Mouse (Mus musculus) inflammation-experienced regulatory T-cells, adult 6 months (primary cell): ENCODE measurements around the gene Anks1b. TPM values are rescaled to one million over a fixed set of nuclear protein-coding genes. Genes with fewer than 3 reads are reported as not detected.

Experiments
- ATAC-seq: one replicate; pipeline ENCODE4 v1.8.0; 2017
- polyA plus RNA-seq, 3 experiments: library from polyadenylated mRNA; unstranded; fragments of 100-300 nt; shearing (Covaris generic); gene quantifications; one replicate each; pipeline ENCODE4 v1.2.1; 2017

Gene Anks1b
- polyA plus RNA-seq, 3 experiments from 2014 or later = 0.30 TPM; not detected in 2

- no peak for ATAC-seq
These were observed 1007.7 kb downstream of the Anks1b start for GRCm38 (mm10) chr10:90880854-90881560.

DNA sequence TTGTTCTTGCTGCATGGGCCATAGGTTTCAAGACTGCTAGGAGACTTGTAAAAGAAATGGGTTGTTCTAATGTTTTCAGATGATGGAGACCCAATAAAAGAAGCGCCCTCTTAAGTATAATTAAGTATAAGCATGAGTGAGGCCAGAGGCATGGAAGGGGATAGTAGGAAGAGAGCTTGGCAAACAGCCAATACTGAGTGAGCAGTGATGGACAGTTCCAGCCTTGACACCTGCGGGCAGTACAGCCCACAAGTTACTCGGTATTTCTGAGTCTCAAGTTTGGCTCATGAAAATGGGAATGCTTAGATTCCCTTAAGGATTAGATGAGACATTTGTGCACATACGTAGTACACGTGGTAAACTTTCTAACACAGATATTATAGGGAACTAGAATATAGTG lies 1016.3 kb downstream of the Anks1b start:
- no peak for ATAC-seq

DNA sequence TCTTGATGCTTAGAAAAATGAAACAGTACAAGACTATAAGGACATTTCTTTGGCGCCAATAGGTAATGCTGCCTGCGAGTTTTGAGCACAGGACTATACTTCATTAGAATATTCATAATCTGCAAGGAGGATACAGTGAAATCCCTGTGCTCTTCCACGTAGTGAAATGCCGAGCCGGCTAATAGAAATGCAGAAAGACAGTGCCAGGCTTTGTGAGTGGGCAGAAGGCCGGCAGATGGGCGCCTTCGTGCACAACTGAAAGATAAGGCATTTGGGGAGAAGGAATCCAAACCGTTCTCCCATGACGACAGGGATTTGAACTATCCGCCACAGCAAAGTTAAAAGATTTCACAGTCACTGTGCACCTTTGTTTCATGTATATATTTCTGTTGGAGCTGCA lies 1019.4 kb downstream of the Anks1b start:
- ATAC-seq = no peak

GRCm38 (mm10) chr10:90897894-90898293 lies 1024.6 kb downstream of the Anks1b start:
- ATAC-seq = no peak

GRCm38 (mm10) chr10:90904185-90904584 lies 1030.9 kb downstream of the Anks1b start:
- no peak for ATAC-seq

DNA sequence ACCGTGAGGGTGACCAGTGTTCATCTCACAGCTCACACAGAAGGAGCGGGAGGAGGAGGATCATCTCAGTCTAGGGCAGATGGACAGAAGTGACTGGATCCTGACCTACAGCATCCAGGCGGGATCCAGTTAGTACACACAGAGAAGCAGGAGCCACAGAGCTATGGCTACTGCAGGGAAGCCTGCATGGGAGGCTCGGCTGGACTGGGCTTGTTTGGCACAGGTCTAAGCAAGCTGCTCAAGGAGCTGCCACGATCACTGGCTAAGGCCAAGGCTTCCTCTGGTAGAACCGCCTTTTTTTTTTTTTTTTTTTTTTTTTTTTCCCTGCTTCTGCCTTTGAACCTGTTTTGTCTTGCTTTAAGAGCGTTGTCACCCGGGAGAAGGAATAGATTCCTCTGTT lies 1034.1 kb downstream of the Anks1b start:
- ATAC-seq = no peak

DNA sequence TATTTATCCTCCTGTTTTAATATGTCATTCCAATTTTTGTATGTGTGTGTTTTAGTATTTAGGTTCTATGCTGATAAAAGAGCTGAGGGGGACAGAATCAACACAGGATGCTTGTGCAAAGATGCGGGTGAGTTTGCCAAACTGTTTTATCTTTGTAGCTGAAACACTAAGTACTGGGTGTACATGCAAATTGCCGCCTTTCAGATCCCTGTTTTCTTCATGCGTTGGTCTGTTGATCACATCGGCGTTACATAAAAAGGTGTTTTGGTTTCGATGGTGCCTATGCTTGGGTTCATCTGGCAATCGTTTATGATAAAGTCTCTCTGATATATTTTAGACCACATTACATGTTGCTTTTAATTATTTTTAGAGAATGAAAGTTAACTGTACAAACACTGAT lies 1050.2 kb downstream of the Anks1b start:
- no peak for ATAC-seq

DNA sequence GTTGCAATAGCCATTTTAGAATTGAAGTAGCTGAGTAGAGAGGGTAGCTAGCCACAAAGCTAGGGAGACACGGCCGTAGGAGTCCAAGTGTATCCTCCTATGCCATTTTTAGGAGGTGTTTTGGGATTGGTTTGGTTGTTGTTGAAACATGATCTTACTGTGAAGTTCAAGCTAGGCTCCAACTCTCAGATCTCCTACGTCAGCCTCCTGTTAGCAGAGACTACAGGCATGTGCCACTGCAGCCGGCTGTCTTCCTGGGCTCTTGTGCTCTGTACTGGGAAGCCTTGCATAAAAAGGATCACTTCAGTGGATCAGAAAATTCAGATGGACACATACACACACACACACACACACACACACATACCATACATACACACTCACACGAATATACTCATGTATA lies 1059.8 kb downstream of the Anks1b start:
- no peak for ATAC-seq

DNA sequence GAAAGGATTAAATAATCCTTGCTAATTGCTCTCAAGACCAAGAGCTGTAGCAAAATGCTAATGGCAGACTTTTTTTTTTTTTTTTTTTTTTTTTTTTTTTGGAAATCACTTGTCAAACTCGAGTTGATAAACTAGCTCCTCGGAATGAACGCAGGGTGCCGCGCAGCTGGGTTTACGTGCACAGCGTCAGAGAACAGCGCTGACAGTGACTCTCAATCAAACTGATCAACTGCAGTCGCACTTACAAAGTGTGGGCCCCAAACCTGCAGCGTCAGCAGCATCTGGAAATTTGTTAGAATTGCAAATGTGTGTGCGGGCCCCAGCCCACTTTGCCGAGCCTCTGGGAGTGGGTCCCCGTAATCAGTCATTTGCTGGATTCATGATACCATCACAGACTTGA lies 1061.4 kb downstream of the Anks1b start:
- no peak for ATAC-seq

- no peak for ATAC-seq
These were observed 1064.6 kb downstream of the Anks1b start for GRCm38 (mm10) chr10:90937721-90938460.

GRCm38 (mm10) chr10:90940521-90941520 lies 1067.5 kb downstream of the Anks1b start:
- no peak for ATAC-seq

- ATAC-seq = no peak
These were observed 1068.8 kb downstream of the Anks1b start for GRCm38 (mm10) chr10:90942001-90942700.

DNA sequence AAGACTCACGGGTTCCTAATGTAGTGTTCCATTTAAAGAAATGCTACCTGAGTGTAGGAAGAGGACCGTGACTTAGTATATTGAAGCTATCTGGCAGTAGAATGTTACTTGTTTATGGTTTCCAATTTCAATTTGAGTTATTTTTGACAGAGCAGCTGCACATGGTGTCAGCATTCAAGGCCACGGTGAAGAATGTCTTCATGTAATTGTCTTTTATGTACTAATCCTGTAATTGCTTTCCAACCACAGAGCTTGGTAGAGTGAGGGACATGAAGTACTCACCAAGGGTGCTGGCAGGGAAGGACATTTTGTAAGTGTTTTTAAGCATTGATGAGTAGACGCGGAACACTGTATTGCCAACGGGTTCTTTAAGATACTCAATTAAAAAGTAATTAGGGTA lies 1073.7 kb downstream of the Anks1b start:
- no peak for ATAC-seq

- no peak for ATAC-seq
These were observed 1074.5 kb downstream of the Anks1b start for GRCm38 (mm10) chr10:90947608-90948373.

- no peak for ATAC-seq
These were observed 1079.9 kb downstream of the Anks1b start for GRCm38 (mm10) chr10:90953103-90953709.

- ATAC-seq = no peak
These were observed 1080.5 kb downstream of the Anks1b start for GRCm38 (mm10) chr10:90953821-90954220.

- no peak for ATAC-seq
These were observed 1087.1 kb downstream of the Anks1b start for GRCm38 (mm10) chr10:90960374-90960773.

DNA sequence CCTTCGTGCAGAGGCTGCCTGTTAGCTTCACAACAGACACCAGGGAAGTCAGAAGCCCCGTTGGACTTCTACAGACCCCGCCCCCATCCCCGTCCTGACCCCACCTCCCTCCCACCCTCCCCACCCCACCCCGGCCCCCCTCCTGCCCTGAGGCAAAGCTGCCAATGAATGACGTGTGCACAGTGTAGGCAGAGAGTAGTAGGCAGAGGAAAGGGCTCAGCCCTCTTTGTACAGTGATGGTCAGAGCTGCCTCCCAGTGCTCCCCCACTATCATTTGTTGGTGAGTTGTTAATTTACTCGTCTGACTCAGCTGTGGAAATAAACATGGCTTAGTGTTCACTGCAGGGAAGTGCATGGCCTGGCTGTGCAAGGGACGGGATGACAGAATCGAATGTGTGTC lies 1091.2 kb downstream of the Anks1b start:
- no peak for ATAC-seq

GRCm38 (mm10) chr10:90965671-90966315 lies 1092.5 kb downstream of the Anks1b start:
- ATAC-seq = no peak

DNA sequence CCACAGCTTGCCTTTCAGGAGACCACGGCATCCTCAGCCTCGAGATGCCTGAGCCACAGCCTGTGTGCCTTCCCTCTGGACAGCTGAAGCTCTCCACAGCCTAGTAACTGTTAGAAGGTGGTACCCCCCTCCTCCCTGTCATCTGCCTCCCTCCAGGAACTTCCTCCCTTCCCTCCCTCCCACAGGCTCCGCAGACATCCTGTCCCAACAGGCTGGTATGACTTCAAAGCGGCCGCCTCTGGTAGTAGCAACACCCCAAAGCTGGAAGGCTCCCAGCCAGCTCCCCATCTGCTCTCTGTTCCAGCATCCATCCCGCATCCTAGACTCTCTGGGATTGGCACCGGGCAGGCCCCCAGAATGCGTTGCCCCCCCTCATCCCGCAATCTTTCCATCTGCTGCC lies 1093.5 kb downstream of the Anks1b start:
- ATAC-seq = no peak

DNA sequence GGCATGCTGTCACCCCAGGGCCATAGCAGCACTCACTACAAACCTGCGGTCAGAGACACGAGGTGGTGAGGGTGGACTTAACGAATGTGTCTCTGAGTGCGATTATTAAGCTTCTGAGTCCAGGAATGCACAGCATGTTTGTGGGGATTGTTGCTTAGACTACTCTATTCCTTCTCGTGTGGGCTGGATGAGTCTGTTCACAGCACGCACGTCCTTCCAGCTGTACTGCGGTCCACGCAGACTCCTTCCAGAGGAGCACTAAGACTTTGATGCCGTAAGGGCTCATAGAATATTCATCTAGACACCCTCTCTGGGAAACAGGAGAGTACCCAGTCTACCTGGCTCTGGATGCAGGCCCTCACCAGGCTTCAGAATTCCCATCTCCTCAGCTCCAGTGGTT lies 1094.9 kb downstream of the Anks1b start:
- no peak for ATAC-seq
